26 mouse cellular contexts compared by ENCODE assay signal in genomic region chr11:80878026-80878425, GRCm38 (mm10). TPM values are rescaled to one million over a fixed set of nuclear protein-coding genes. Genes with fewer than 3 reads are reported as not detected.
DNase-seq lines count a peak whose midpoint lies in the region; ATAC-seq and TF ChIP-seq lines count a peak whose summit lies in the region.
"Had no signal": no experiment of that assay in that cellular context is flagged by ENCODE, and none has a peak within 500 bp of the region (broad histone marks: within the 10 kb centered on the region; RNA-seq: fewer than 3 reads in every experiment).

No protein-coding gene starts in this region.

- H3K4me2 ChIP-seq in lung, postnatal 0 days (replicated peaks; ENCODE audit: low read depth, low read length), result no peak overlapping the region
- H3K4me2 ChIP-seq: embryonic facial prominence, embryonic 15.5 days; heart, embryonic 12.5 days; hindbrain, embryonic 14.5 days; intestine, embryonic 15.5 days had no signal

- peak; percentile 10 for DNase-seq in adrenal gland, postnatal 10 days
- no peak for DNase-seq in adrenal gland, postnatal 4 days (ENCODE audit: low spot score in 2 of 2)
- DNase-seq in gastrocnemius, adult 2 months, result no peak
- DNase-seq in gastrocnemius, postnatal 36 days, result no peak
- DNase-seq in heart, postnatal 14 days, result peak; percentile 7 to 23
- no peak for DNase-seq in heart, adult 2 months
- DNase-seq in lung, postnatal 10 days, result peak; percentile 61
- no peak for DNase-seq in lung, postnatal 0 days (ENCODE audit: low spot score)
- DNase-seq: B cell, adult 2 months had no signal

- TF ChIP-seq CTCF in gastrocnemius, adult 2 months (IDR thresholded peaks at IDR 0.05), result no peak
- no peak for TF ChIP-seq CTCF in heart, adult 2 months (IDR thresholded peaks at IDR 0.05)
- TF ChIP-seq CTCF in lung, postnatal 0 days (IDR thresholded peaks at IDR 0.05), result no peak

- peak overlapping the region; percentile 50; the same call in 1 of the 2 replicates for H3K27ac ChIP-seq in gastrocnemius, adult 2 months
- H3K27ac ChIP-seq in heart, adult 2 months, result no peak overlapping the region
- H3K27ac ChIP-seq in lung, postnatal 0 days (ENCODE audit: low read length), result no peak overlapping the region
- H3K27ac ChIP-seq: embryonic facial prominence, embryonic 15.5 days; forebrain, embryonic 10.5 days; hindbrain, embryonic 10.5 days; hindbrain, embryonic 14.5 days; intestine, embryonic 15.5 days had no signal

- H3K9me3 ChIP-seq in lung, postnatal 0 days (ENCODE audit: low read length), result no peaks in the 10 kb centered on the region
- H3K9me3 ChIP-seq: embryonic facial prominence, embryonic 15.5 days; forebrain, embryonic 10.5 days; heart, embryonic 12.5 days; hindbrain, embryonic 10.5 days; intestine, embryonic 15.5 days had no signal

- TF ChIP-seq EP300 in heart, adult 2 months (IDR thresholded peaks at IDR 0.05; ENCODE audit: insufficient read depth, low read depth, low read length), result no peak
- TF ChIP-seq EP300 in lung, postnatal 0 days (IDR thresholded peaks at IDR 0.05), result no peak

- no peaks in the 10 kb centered on the region for H3K36me3 ChIP-seq in heart, adult 2 months (ENCODE audit: control insufficient read depth, insufficient read depth, low read length)
- no peaks in the 10 kb centered on the region for H3K36me3 ChIP-seq in lung, postnatal 0 days (ENCODE audit: insufficient read depth, low read length)
- H3K36me3 ChIP-seq: embryonic facial prominence, embryonic 15.5 days; forebrain, embryonic 10.5 days; G1E; heart, embryonic 12.5 days; hindbrain, embryonic 10.5 days; intestine, embryonic 15.5 days had no signal

- intact Hi-C loops in gastrocnemius, adult 2 months (cut with DNase I), result no loop called here
- intact Hi-C loops in gastrocnemius, postnatal 36 days (cut with DNase I), result no loop called here
- intact Hi-C loops in heart, postnatal 14 days (cut with DNase I), result no loop called here
- intact Hi-C loops in heart, adult 2 months (cut with DNase I), result no loop called here

- no peaks in the 10 kb centered on the region for H3K27me3 ChIP-seq in heart, adult 2 months (ENCODE audit: control insufficient read depth, insufficient read depth, low read length)
- no peaks in the 10 kb centered on the region for H3K27me3 ChIP-seq in lung, postnatal 0 days (replicated peaks; ENCODE audit: insufficient read depth, low read length)
- H3K27me3 ChIP-seq: embryonic facial prominence, embryonic 15.5 days; intestine, embryonic 15.5 days had no signal

- no peak overlapping the region for H3K9ac ChIP-seq in heart, adult 2 months (ENCODE audit: low read depth, low read length)
- no peak overlapping the region for H3K9ac ChIP-seq in lung, postnatal 0 days (replicated peaks; ENCODE audit: low read depth)
- H3K9ac ChIP-seq: embryonic facial prominence, embryonic 15.5 days; heart, embryonic 12.5 days; hindbrain, embryonic 14.5 days; intestine, embryonic 15.5 days had no signal

- no peak overlapping the region for H3K4me3 ChIP-seq in gastrocnemius, adult 2 months
- no peak overlapping the region for H3K4me3 ChIP-seq in heart, adult 2 months
- H3K4me3 ChIP-seq in lung, postnatal 0 days (ENCODE audit: low read depth, low read length), result no peak overlapping the region
- H3K4me3 ChIP-seq: embryonic facial prominence, embryonic 15.5 days; erythroblast, embryonic 14.5 days; forebrain, embryonic 10.5 days; heart, embryonic 12.5 days; hindbrain, embryonic 10.5 days; intestine, embryonic 15.5 days had no signal

- ATAC-seq in lung, postnatal 0 days, result no peak
- ATAC-seq: CD4-positive, CD25-positive, alpha-beta regulatory T cell, adult 4 months; forebrain, embryonic 14.5 days; intestine, embryonic 15.5 days had no signal

- peaks cover 2% of the 10 kb centered on the region for H3K4me1 ChIP-seq in heart, adult 2 months (ENCODE audit: control insufficient read depth, insufficient read depth, low read length)
- no peaks in the 10 kb centered on the region for H3K4me1 ChIP-seq in lung, postnatal 0 days (ENCODE audit: insufficient read depth, low read depth, low read length)
- H3K4me1 ChIP-seq: forebrain, embryonic 10.5 days; intestine, embryonic 15.5 days had no signal

- no peaks in the 10 kb centered on the region for H3K79me2 ChIP-seq in heart, adult 2 months (replicated peaks; ENCODE audit: control insufficient read depth, insufficient read depth, low read length)

- TF ChIP-seq POLR2A in heart, adult 2 months (IDR thresholded peaks at IDR 0.05; ENCODE audit: insufficient read depth, low read depth, low read length), result no peak

- WGBS in heart, adult 2 months, result 31% methylated on average over 2 of the region's 2 CpGs
- 55% methylated on average over 2 of the region's 2 CpGs for WGBS in lung, postnatal 0 days

RNA-seq across cellular contexts. Expression of gene Spaca3, which starts 19.9 kb away (rescaled TPM):
- not detected for total RNA-seq in adrenal gland, postnatal 10 days (2021)
- not detected for total RNA-seq in adrenal gland, postnatal 4 days (2021)
- total RNA-seq in gastrocnemius, adult 2 months (2021), result not detected
- not detected for total RNA-seq in gastrocnemius, postnatal 36 days (2021)
- total RNA-seq in heart, postnatal 14 days (2021), result not detected
- total RNA-seq in heart, adult 2 months (2021), result not detected
- 0.29 TPM in 1 of 2 replicates, not detected in the other for polyA plus RNA-seq in heart, adult 2 months (2012; rRNA removed)
- not detected in 2 replicates for polyA plus RNA-seq in lung, postnatal 0 days (2015; fragmentation: Nextera tagmentation; extraction: Ambion mirVana)
- total RNA-seq: adrenal gland, postnatal 14 days; common myeloid progenitor, adult 5-6 weeks; G1E; gastrocnemius, adult 8-10 months; gastrocnemius, postnatal 4 days had no signal
- polyA plus RNA-seq: CD4-positive, CD25-positive, alpha-beta regulatory T cell, adult 4 months; cerebellum, adult 2 months; embryonic facial prominence, embryonic 11.5 days; embryonic facial prominence, embryonic 15.5 days; erythroblast, embryonic 14.5 days; forebrain, embryonic 10.5 days; forebrain, embryonic 14.5 days; G1E; heart, embryonic 12.5 days; heart, embryonic 16.5 days; hindbrain, embryonic 10.5 days; hindbrain, embryonic 14.5 days; intestine, embryonic 15.5 days had no signal

Comparison
In these comparisons a context has a peak if more than half of its experiments do, and no peak if none do; other contexts are left out.
1. DNase-seq: peak in adrenal gland, postnatal 10 days (single experiment), heart, postnatal 14 days (2 of 2) and lung, postnatal 10 days (single experiment); none in adrenal gland, postnatal 4 days (0 of 2), gastrocnemius, adult 2 months (single experiment), gastrocnemius, postnatal 36 days (0 of 2), heart, adult 2 months (0 of 2) and lung, postnatal 0 days (single experiment).